Mouse (Mus musculus) adrenal gland, postnatal 14 days (tissue): ENCODE measurements around the gene Gm3460. TPM values are rescaled to one million over a fixed set of nuclear protein-coding genes. Genes with fewer than 3 reads are reported as not detected.
"Not testable (repeated sequence)": the region's sequence is repeated elsewhere in the genome, so short reads cannot be mapped to it uniquely, and the experiment has no call there.

Experiments
- DNase-seq: peaks from one replicate; pipeline ENCODE4 v3.0.0; 2021; ENCODE audit warnings: mixed read lengths
- long read RNA-seq, 2 experiments: library from polyadenylated mRNA; stranded (forward); transcript quantifications; one replicate each; pipeline ENCODE4 v2.0.0; 2021
- total RNA-seq: library from RNA; stranded (reverse); gene quantifications from 2 replicates; pipeline ENCODE4 v1.2.3, GENCODE M21; 2021

Gm3460 gene
- total RNA-seq: not detected in 2 replicates
- long read RNA-seq, experiment 1: 0 reads
- long read RNA-seq, experiment 2: 0 reads

GRCm38 (mm10) chr14:6622318-6622717 is at the start of gene Gm3460:
Gm3460 (minus strand) TSS chr14:6622418.
- not testable (repeated sequence) for DNase-seq

- not testable (repeated sequence) for DNase-seq
Observed at GRCm38 (mm10) chr14:6606436-6606835, 15.8 kb downstream of the Gm3460 start.

GRCm38 (mm10) chr14:6605004-6605403 is 17.2 kb downstream of the Gm3460 start:
- peak; percentile 4 for DNase-seq

- DNase-seq: peak; percentile 2
Observed at GRCm38 (mm10) chr14:6604551-6604950, 17.7 kb downstream of the Gm3460 start.

GRCm38 (mm10) chr14:6590513-6590912 is 31.7 kb downstream of the Gm3460 start, which contains the start of gene Gm3629:
Gm3629 (minus strand) TSS chr14:6590613.
- not testable (repeated sequence) for DNase-seq

Other genes with a start within 250 kb of the Gm3460 start
- not detected in 2 replicates for gene Gm16440, start 232.1 kb downstream of the Gm3460 start, total RNA-seq
- 0.34 and 0.78 TPM in 2 replicates for gene Gm3591, start 209.9 kb downstream of the Gm3460 start, total RNA-seq
- gene Gm3594, start 177.8 kb downstream of the Gm3460 start, total RNA-seq: not detected in 2 replicates
- gene Gm8356, start 85.1 kb downstream of the Gm3460 start, total RNA-seq: not detected in 2 replicates
- 0.78 and 0.98 TPM in 2 replicates for gene Gm3629, start 31.8 kb downstream of the Gm3460 start, total RNA-seq
- gene Gm10251, start 61.8 kb upstream of the Gm3460 start, total RNA-seq: not detected in 2 replicates
- not detected in 2 replicates for gene Gm8050, start 97.8 kb upstream of the Gm3460 start, total RNA-seq
- 0.94 and 1.1 TPM in 2 replicates for gene Gm3636, start 119.9 kb upstream of the Gm3460 start, total RNA-seq
- not detected in 2 replicates for gene Gm8362, start 152.0 kb upstream of the Gm3460 start, total RNA-seq
- gene Gm3642, start 217.9 kb upstream of the Gm3460 start, total RNA-seq: not detected in 2 replicates